Mouse (Mus musculus) right cerebral cortex, postnatal 14 days (tissue): Measurements from ENCODE around the gene Cela3b.

Source experiments
- DNase-seq: peaks from one replicate; pipeline ENCODE4 v3.0.0; 2022

The Cela3b gene

GRCm38 (mm10) chr4:137430502-137430901 lies at the start of gene Cela3b:
Gene Cela3b, minus strand, starts transcription at chr4:137430540.
- DNase-seq, result no peak

DNA sequence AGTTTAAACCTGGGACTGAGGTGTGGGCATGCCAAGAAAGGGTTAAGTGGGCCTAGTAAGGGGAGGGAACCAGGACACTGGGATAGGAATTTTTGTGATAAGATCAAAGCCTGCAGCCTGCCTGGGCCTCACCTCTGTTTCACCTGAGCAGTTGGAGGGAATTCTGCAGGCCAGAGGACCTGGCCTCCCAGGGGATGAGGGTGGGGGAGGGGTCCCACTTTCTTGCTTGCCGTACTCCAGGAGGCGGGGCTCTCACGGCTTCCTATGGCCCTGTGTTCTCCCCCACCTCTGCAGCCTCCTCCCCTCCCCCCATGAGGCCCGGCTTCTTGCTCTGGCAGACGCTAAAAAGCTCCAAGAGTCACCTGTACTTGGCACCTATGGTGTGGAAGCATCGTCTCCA lies 49.4 kb upstream of the Cela3b start:
- DNase-seq, result no peak

GRCm38 (mm10) chr4:137478306-137478705 lies 48.0 kb upstream of the Cela3b start:
- no peak for DNase-seq

GRCm38 (mm10) chr4:137477611-137478010 lies 47.3 kb upstream of the Cela3b start:
- DNase-seq, result no peak

DNA sequence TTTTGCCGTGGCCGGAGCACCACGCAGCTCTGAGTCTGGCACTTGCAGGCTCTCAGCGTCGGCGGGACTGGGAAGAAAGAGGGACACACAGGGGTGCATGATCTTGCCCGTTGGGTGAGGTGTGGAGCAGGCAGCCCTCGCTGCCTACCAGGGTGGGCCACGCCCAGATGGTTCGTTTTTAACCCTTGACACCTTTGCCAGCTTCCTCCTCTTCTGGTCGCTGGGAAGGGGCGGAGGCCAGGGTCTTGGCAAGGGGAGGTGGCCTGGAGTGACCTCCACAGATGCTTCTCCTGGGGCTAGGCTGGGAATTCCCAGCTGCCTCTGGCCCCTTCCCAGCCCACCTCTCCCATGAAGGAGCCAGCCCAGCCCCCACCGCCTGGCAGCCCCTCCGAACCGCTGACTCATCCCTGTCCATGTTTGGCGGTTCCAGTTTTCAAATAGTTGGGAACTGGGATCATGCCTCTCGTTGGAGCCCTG lies 46.5 kb upstream of the Cela3b start:
- no peak for DNase-seq

DNA sequence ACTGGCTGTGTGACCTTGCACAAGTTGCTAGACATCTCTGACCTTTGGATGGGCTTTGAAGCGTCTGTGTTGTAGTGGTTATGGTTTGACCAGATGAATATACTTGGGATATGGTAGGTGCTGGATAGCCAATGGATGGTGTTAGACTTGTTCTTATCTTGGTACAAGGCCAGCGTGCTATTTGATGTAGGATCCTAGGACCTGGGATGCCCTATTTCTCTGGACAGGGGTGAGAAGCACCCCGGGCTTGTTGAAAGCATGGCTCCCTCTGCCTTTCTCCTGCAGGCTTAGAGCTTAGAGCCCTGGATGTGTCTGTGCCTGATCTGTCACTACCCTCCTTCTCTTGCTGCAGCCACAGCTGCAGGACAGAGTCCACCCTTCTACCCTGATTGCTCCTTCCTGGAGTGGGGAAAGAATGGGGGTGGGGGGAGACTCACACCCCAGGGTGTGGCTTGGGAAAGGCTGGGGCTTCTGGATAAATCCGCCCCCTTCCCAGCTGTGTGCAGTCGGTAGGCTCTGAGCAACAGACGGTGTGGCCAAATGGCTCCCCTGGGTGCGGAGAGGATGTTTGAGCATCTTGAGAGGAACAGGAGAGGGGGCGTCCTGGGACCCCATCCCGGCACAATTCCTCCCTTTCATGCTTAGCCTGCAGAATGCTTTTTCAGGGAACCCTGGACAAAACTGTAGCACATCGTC lies 45.9 kb upstream of the Cela3b start:
- no peak for DNase-seq

DNA sequence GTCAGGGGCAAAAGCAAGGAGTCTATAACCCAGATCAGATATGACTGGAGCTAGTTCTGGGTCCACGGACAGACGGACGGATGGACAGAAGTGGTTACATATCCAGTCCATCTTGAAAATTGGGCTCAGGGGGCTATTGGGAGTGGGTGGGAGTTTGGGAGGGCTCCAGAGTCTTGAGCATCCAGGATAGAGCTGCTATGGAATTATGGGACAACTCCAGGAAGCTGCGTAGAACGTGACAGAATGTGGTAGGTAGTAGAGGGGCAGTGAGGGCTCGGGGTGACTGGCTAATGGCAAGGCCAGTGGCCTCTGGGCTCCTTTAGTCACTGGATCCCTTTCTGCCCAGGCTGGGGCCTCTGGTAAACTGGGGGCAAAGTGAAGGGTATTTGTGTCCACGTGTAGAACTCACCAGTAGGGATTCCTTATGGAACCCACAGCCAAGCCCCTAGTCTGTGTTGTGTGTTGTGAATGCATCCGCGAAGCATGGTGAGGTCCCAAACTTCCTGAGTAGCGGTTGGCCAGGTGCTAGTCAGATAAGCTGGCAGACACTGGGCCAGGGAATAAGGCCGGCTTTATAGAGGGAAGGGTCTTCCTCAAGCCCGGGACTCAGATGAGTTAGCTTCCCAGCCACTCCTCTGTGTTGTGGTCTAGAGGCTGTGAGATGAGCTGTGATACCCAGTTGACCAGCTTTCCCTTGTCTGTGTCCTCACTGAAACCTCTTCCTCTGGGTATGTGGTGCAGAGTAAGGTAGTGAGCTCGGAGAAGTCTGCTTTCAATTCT lies 45.1 kb upstream of the Cela3b start:
- no peak for DNase-seq

- no peak for DNase-seq
These were observed 44.4 kb upstream of the Cela3b start for GRCm38 (mm10) chr4:137474694-137475093.

- DNase-seq, result no peak
These were observed 43.5 kb upstream of the Cela3b start for GRCm38 (mm10) chr4:137473701-137474388.

GRCm38 (mm10) chr4:137473240-137473639 lies 42.9 kb upstream of the Cela3b start:
- no peak for DNase-seq

- no peak for DNase-seq
These were observed 41.0 kb upstream of the Cela3b start for GRCm38 (mm10) chr4:137471326-137471725.

- no peak for DNase-seq
These were observed 40.5 kb upstream of the Cela3b start for GRCm38 (mm10) chr4:137470701-137471317.

DNA sequence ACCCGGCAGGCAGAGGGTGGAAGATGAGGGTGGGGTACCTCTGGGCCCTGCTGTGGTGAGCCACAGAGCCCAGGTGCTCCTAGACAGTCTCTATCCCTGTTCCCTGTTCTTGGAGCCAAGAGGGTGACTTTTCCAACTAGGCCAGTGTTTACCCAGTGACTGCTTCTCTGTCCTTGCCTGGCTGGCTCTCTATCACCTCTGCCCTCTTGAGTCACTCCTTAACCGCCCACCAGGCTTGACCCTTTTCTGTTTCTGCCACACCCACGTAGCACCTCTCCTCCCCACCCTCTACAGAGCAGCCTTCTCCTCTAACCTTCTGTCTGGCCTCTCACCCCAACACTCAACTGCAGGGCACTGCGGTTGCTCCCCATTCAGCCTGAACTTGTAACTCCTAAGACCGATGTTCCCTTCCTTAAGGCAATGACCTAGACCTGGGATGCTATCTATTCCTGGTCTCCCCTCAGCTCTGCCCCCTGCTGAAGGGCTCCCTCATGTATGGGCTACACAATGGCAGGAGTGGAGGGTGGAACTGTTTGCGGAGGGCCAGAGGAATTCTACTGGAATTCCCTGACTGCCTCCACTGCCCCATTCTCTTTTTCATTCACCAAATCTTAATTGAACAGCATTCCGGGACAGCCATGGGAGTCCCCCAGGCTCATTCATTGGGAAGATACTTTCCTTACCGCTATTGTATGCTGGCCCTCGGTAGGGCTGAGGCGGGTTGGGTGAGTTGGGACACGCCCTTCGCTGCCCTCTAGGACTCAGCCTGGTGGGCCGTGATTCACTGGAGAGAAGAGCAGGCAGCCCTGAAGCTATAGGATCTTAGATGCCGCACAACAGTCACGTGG lies 39.7 kb upstream of the Cela3b start:
- DNase-seq, result no peak

DNA sequence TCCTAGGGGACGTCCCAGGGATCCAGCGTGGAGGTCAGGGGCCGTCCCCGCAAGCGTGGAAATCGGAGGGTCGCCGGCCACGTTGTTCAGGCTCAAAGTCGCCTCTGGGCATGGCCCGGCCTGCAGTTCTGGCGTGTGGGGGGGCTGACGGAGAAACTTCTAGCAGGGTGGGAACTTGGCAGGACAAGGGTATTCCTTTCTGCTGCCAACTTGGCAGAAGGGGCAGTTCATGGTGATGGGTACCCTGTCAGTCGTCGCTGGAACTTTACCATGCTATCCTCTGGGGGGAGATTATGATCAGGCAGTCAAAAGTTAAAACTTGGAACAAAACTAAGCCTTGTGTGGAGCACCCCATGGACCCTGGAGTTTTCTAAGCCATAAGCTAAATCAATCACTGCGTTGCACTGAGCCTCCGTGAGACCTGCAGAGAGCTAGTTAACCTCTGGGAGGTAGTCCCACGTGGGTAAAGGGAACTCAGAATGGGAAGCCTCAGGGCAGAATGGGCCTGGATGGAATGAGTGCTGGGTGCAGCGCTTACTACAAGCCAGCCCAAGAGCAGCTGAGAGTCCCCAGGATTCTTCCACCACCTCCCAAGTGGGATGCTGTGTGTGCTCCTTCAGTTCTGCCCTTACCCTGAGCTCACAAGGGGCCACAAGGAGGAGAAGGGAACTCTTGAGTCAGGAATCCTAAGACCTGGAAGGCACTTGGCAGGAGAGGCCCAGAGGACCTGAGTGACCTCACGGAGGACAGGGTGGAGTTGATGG lies 38.9 kb upstream of the Cela3b start:
- DNase-seq, result no peak

DNA sequence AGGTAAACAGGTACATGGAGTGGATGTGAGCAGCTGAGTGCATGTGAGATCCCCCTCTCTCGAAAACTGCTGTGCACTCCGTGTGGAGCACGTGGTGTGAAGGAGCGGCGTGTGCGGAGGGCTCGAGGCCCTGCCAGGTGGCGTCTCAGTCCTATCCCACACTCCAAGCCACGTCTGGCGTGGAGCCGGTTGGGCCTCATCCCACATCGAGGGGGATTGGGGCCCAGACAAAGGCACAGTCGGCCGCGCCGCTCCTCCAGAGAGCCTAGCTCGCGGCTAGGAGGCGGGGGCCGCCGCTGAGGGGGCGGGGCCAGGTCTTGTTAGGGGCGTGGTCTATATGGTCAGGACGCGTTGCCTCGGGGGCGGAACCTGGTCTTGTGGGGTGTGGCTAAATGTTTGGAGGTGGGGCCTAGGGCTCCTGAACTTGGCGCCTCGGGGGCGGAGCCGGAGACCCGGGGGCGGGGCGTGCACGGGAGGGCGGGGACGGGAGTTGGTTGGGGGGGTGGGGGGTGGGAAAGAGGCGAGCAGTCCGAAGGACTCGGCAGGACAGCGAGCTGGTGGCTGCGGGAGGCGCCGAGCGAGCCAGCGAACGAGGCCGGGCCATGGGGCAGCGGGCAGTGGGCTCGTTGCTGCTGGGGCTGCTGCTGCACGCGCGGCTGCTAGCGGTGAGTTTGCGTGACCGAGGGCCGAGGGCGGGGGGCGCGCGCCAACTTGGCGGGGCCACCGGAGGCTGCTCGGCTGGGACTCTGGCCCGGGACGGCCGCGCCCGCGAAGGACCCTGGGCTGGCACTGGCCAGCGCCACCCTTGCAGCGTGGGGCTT lies 38.1 kb upstream of the Cela3b start, which contains the start of gene Hspg2:
Gene Hspg2, plus strand, starts transcription at position 510 of the 821 bp plus-strand sequence.
- peak; percentile 80 for DNase-seq

- no peak for DNase-seq
These were observed 37.2 kb upstream of the Cela3b start for GRCm38 (mm10) chr4:137467525-137467924.

DNA sequence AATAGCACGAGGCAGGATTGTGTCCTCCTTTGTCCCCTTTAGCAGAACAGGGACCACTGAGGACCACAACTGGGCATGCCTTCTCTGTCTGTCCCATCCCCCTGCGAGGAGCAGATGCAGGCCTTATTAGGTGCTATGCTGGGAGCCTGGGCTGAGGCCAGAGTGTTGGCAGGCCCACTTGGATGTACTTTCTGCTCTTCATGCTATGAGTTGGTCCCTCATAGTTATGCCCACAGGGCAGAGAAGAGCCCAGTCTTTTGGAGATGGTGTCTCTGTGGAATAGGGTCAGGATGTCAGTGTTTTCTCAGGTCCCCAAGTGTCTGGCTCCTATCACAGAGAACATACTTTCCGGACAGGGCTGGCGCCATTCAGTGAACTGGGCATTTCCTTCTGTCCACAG lies 36.7 kb upstream of the Cela3b start:
- no peak for DNase-seq

GRCm38 (mm10) chr4:137465125-137465787 lies 34.9 kb upstream of the Cela3b start:
- DNase-seq, result no peak

DNA sequence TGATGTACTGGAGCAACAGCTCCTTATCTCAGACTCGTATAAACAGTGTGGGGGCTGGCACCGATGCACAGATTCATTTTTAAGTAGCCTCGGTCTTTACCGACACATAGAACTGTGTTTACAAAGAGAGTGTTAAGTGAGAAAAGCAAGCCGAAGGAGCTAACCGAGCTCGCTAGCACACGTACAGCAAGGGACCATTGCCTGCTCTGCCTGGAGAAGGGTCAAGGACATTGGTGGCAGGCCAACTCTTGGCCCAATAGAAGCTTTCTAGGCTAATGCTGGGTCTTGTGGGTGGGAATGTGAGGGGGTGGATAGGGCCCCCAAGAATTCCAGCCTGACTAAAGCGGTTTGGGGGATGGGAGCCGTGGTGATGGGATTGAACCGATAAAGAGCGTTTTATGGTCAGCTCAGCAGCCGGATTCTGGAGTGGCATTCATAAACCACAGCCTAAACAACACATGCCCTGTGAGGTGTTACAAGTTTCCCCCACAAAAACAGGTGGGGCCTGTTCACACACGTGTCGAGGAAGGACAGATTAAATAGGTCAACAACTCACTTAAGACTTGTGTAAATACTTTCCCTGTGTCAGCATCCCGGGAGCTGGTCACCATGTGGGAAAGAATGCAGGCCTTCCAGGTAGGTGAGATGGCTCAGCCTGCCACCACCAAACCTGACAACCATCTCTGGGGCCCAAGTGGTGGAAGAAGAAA lies 31.8 kb upstream of the Cela3b start:
- no peak for DNase-seq
